Mouse (Mus musculus): ENCODE measurements at regions not wholly inside any gene's neighbourhood (a gene's known extent, or its start where the extent isn't known, plus 50 kb on each side); places are given as distances from the start of the nearest gene placed in this dataset.

GRCm38 (mm10) chr11:71410582-71410981 is 180.0 kb upstream of the Nlrp1b start:
- no peak for DNase-seq (ENCODE audit: low spot score in 2 of 2)

- DNase-seq (ENCODE audit: low spot score in 2 of 2), result no peak
Observed at GRCm38 (mm10) chr11:71411958-71412357, 181.4 kb upstream of the Nlrp1b start.

GRCm38 (mm10) chr11:71414403-71415140 is 184.0 kb upstream of the Nlrp1b start:
- peak in 1 of 2 experiments; percentile 39 for DNase-seq (ENCODE audit: low spot score in 2 of 2)

- no peak for DNase-seq (ENCODE audit: low spot score in 2 of 2)
Observed at GRCm38 (mm10) chr11:71415451-71415850, 184.9 kb upstream of the Nlrp1b start.

- no peak for DNase-seq (ENCODE audit: low spot score in 2 of 2)
Observed at GRCm38 (mm10) chr11:71422291-71422840, 191.8 kb upstream of the Nlrp1b start.

GRCm38 (mm10) chr11:71423242-71423641 is 192.7 kb upstream of the Nlrp1b start:
- no peak for DNase-seq (ENCODE audit: low spot score in 2 of 2)

- DNase-seq (ENCODE audit: low spot score in 2 of 2), result no peak
Observed at GRCm38 (mm10) chr11:71424879-71425278, 194.3 kb upstream of the Nlrp1b start.

GRCm38 (mm10) chr11:71429739-71430138 is 199.2 kb upstream of the Nlrp1b start:
- no peak for DNase-seq (ENCODE audit: low spot score in 2 of 2)

- DNase-seq (ENCODE audit: low spot score in 2 of 2), result no peak
Observed at GRCm38 (mm10) chr11:71434241-71434640, 203.7 kb upstream of the Nlrp1b start.

GRCm38 (mm10) chr11:71434886-71435285 is 204.4 kb upstream of the Nlrp1b start:
- no peak for DNase-seq (ENCODE audit: low spot score in 2 of 2)

- peak in 1 of 2 experiments; percentile 18 for DNase-seq (ENCODE audit: low spot score in 2 of 2)
Observed at GRCm38 (mm10) chr11:71435745-71436144, 205.2 kb upstream of the Nlrp1b start.

- no peak for DNase-seq (ENCODE audit: low spot score in 2 of 2)
Observed at GRCm38 (mm10) chr11:71436335-71436734, 205.8 kb upstream of the Nlrp1b start.

GRCm38 (mm10) chr11:71436801-71437200 is 206.3 kb upstream of the Nlrp1b start:
- peak; percentile 52 to 86 for DNase-seq (ENCODE audit: low spot score in 2 of 2)

- peak; percentile 61 to 64 for DNase-seq (ENCODE audit: low spot score in 2 of 2)
Observed at GRCm38 (mm10) chr11:71439871-71440270, 209.3 kb upstream of the Nlrp1b start.

GRCm38 (mm10) chr11:71440392-71440791 is 209.9 kb upstream of the Nlrp1b start:
- DNase-seq (ENCODE audit: low spot score in 2 of 2), result peak in 1 of 2 experiments; percentile 21

- DNase-seq (ENCODE audit: low spot score in 2 of 2), result no peak
Observed at GRCm38 (mm10) chr11:71444056-71444455, 213.5 kb upstream of the Nlrp1b start.

GRCm38 (mm10) chr11:71446641-71447040 is 216.1 kb upstream of the Nlrp1b start:
- DNase-seq (ENCODE audit: low spot score in 2 of 2), result no peak

GRCm38 (mm10) chr11:71447841-71448745 is 217.6 kb upstream of the Nlrp1b start:
- DNase-seq (ENCODE audit: low spot score in 2 of 2), result peak in 1 of 2 experiments; percentile 69

- no peak for DNase-seq (ENCODE audit: low spot score in 2 of 2)
Observed at GRCm38 (mm10) chr11:71480094-71480493, 249.6 kb upstream of the Nlrp1b start.

GRCm38 (mm10) chr11:71497863-71498262 is 251.9 kb upstream of the Wscd1 start:
- DNase-seq (ENCODE audit: low spot score in 2 of 2), result no peak

- no peak for DNase-seq (ENCODE audit: low spot score in 2 of 2)
Observed at GRCm38 (mm10) chr11:71498299-71498698, 251.4 kb upstream of the Wscd1 start.

- no peak for DNase-seq (ENCODE audit: low spot score in 2 of 2)
Observed at GRCm38 (mm10) chr11:71502156-71502555, 247.6 kb upstream of the Wscd1 start.
